Mouse (Mus musculus): ENCODE data around the gene Gpr152. TPM values are rescaled to one million over a fixed set of nuclear protein-coding genes. Genes with fewer than 3 reads are reported as not detected.
"Not testable (repeated sequence)": the region's sequence is repeated elsewhere in the genome, so short reads cannot be mapped to it uniquely, and the experiment has no call there.

Gene Gpr152
- polyA plus RNA-seq, 1 experiment from 2014 or later = not detected

DNA sequence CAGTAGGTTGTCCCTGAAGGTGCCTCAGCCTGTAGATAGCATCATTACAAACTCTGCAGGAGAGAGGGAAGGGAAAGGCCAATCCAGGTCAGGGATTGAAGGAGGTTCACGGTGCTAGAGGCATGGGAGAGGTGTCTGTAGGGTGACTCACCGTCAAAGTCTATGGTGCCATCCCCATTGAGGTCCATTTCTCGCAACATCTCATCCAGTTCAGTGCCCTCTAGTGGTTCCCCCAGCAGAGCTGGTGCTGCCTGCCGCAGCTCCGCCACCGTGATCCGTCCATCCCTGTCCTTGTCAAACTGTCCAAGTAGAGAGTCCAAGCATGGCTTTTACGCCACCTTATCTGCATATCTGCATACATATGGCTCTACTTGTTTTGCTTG is 3.6 kb upstream of the Gpr152 start:
- H3K27me3 ChIP-seq (replicated peaks); H3K4me3 ChIP-seq (replicated peaks); H3K4me1 ChIP-seq (replicated peaks); H3K4me2 ChIP-seq (replicated peaks); H3K27ac ChIP-seq; H3K9ac ChIP-seq; H3K9me3 ChIP-seq: not testable (repeated sequence)
- peak; percentile 50 for ATAC-seq
- 20% methylated on average over 8 of the region's 8 CpGs for WGBS
- peaks cover 12% of the 10 kb centered on the region for H3K36me3 ChIP-seq

DNA sequence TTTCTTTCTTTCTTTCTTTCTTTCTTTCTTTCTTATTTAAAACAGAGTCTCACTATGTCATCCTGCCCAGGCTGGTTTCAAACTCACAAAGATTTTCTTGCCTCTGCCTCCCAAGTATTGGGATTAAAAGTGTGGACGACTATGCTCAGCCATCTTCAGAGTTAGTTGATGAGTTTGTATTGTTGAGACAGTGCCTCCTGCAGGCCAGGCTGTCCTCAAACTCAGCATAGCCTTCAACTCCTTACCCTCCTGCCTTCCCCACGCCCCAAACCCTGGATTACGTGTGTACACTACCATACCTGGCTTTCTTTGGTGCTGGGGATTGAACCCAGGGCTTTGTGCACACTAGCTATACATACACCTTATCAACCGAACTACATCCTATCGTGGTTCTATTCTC is 3.1 kb upstream of the Gpr152 start:
- Histone ChIP-seq H3K4me3 (replicated peaks) (no peak overlapping the region), H3K27me3 (replicated peaks) (no peaks in the 10 kb centered on the region), H3K36me3 (peaks cover 12% of the 10 kb centered on the region), H3K4me1 (replicated peaks) (no peaks in the 10 kb centered on the region), H3K9ac (no peak overlapping the region), H3K9me3 (no peaks in the 10 kb centered on the region), H3K4me2 (replicated peaks) (no peak overlapping the region), H3K27ac (no peak overlapping the region)
- no peak for ATAC-seq
- 81% methylated on average over 5 of the region's 5 CpGs for WGBS

DNA sequence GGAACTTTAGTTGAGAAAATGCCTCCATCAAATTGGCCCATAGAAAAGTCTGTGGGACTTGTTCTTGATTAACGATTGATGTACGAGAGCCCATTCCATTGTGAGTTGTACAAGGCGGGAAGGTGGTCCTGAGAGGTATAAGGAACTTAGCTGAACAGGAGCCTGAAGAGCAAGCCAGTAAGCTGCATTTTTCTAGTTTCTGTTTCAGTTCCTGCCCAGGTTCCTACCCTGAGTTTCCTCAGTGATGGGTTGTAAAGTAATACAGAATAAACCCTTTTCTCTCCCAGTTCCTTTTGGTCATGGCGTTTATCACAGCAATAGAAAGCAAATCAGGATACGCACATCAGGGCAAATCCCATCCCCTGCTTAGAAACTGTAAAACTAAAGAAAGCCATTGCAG is 1.7 kb upstream of the Gpr152 start:
- Histone ChIP-seq H3K36me3 (peaks cover under 1% of the 10 kb centered on the region; the same call in 1 of the 2 replicates), H3K9ac (no peak overlapping the region), H3K4me2 (replicated peaks) (no peak overlapping the region), H3K4me3 (replicated peaks) (no peak overlapping the region), H3K27ac (no peak overlapping the region), H3K9me3 (no peaks in the 10 kb centered on the region), H3K27me3 (replicated peaks) (no peaks in the 10 kb centered on the region), H3K4me1 (replicated peaks) (no peaks in the 10 kb centered on the region)
- ATAC-seq = no peak
- 80% methylated on average over 5 of the region's 5 CpGs for WGBS

DNA sequence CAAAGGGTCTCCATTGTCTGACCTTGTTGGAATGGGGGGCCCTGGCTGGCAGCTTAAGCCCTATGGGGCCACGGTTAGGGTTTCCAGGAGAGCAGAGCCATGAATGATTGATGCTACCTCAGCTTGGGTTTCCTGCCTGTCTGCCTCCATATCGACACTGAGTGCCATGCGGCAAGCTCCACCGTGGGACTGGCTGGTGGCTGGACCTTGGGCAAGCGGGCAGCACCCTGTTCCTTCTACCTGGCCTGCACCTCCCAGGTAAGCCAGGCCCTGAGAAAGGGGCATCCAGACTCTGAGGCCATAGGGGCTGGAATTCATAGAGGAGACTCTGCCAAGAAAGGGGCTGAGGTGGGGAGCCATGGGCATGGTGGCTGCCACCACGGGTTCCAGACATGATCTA is 560 bp downstream of the Gpr152 start:
- no peak overlapping the region for H3K27ac ChIP-seq
- no peaks in the 10 kb centered on the region for H3K4me1 ChIP-seq (replicated peaks)
- no peaks in the 10 kb centered on the region for H3K9me3 ChIP-seq
- H3K27me3 ChIP-seq (replicated peaks) = no peaks in the 10 kb centered on the region
- H3K4me2 ChIP-seq (replicated peaks) = no peak overlapping the region
- WGBS = 81% methylated on average over 6 of the region's 6 CpGs
- no peak overlapping the region for H3K9ac ChIP-seq
- H3K36me3 ChIP-seq = no peaks in the 10 kb centered on the region
- ATAC-seq = no peak
- no peak overlapping the region for H3K4me3 ChIP-seq (replicated peaks)

DNA sequence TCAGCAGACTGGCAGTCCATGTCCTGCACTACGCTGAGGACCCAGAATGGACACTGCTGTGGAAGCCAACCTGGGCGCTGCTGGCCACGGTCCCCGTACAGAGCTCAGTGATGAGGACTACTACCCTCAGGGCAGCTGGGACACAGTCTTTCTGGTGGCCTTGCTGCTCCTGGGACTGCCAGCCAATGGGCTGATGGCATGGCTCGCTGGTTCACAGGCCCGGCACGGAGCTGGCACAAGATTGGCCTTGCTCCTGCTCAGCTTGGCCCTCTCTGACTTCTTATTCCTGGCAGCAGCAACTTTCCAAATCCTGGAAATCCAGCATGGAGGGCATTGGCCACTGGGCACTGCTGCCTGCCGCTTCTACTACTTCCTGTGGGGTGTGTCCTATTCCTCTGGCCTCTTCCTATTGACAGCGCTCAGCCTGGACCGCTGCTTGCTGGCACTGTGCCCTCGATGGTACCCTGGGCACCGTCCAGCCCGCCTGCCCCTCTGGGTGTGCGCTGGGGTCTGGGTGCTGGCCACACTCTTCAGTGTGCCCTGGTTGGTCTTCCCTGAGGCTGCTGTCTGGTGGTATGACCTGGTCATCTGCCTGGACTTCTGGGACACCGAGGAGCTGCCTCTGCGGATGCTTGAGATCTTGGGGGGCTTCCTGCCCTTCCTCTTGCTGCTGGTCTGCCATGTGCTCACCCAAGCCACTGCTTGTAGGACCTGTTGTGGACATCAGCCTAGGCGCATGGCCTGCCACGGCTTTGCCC is 3.0 kb downstream of the Gpr152 start:
- no peak for ATAC-seq
- Histone ChIP-seq H3K9ac (no peak overlapping the region), H3K27ac (no peak overlapping the region), H3K36me3 (no peaks in the 10 kb centered on the region), H3K4me3 (replicated peaks) (no peak overlapping the region), H3K4me2 (replicated peaks) (no peak overlapping the region), H3K9me3 (no peaks in the 10 kb centered on the region), H3K27me3 (replicated peaks) (no peaks in the 10 kb centered on the region), H3K4me1 (replicated peaks) (peaks cover 2% of the 10 kb centered on the region; the same call in 1 of the 2 replicates)
- WGBS = 86% methylated on average over 18 of the region's 18 CpGs

DNA sequence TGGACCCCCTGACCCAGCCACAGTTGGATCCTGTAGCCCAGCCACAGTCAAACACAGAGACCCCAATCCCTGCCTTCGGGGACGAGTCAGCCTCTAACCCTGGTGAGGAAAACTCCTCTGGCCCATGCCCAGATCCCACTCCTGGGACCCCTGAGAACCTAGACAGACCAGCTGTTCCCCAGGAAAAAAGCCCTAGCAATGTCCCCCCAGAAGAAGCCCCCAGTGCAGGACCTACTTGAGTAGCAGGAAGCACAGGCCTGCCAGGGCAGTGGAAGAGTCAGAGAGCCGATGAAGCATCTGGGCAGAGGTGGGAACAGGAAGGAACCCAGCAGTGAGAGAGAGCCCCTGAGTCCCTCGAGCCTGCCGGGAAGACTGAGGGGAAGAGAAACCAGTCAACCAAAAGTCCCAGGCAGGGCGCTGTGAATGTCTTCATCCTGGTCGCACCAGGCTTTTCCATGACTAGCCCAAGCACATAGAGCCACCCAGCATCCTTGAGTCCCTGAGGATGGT is 4.2 kb downstream of the Gpr152 start, which contains the start of gene Cabp4:
Gene Cabp4 (minus strand): TSS at position 275 of the 510 bp plus-strand sequence.
- WGBS = 86% methylated on average over 7 of the region's 7 CpGs
- no peak within 1 kb of the TSS for H3K9ac ChIP-seq
- no peak for ATAC-seq
- H3K4me3 ChIP-seq (replicated peaks) = no peak within 1 kb of the TSS
- H3K27ac ChIP-seq = no peak within 1 kb of the TSS
- no peaks in the 10 kb centered on the region for H3K27me3 ChIP-seq (replicated peaks)
- H3K9me3 ChIP-seq = no peaks in the 10 kb centered on the region
- no peak within 1 kb of the TSS for H3K4me2 ChIP-seq (replicated peaks)
- no peaks in the 10 kb centered on the region for H3K36me3 ChIP-seq
- peaks cover 6% of the 10 kb centered on the region for H3K4me1 ChIP-seq (replicated peaks)

DNA sequence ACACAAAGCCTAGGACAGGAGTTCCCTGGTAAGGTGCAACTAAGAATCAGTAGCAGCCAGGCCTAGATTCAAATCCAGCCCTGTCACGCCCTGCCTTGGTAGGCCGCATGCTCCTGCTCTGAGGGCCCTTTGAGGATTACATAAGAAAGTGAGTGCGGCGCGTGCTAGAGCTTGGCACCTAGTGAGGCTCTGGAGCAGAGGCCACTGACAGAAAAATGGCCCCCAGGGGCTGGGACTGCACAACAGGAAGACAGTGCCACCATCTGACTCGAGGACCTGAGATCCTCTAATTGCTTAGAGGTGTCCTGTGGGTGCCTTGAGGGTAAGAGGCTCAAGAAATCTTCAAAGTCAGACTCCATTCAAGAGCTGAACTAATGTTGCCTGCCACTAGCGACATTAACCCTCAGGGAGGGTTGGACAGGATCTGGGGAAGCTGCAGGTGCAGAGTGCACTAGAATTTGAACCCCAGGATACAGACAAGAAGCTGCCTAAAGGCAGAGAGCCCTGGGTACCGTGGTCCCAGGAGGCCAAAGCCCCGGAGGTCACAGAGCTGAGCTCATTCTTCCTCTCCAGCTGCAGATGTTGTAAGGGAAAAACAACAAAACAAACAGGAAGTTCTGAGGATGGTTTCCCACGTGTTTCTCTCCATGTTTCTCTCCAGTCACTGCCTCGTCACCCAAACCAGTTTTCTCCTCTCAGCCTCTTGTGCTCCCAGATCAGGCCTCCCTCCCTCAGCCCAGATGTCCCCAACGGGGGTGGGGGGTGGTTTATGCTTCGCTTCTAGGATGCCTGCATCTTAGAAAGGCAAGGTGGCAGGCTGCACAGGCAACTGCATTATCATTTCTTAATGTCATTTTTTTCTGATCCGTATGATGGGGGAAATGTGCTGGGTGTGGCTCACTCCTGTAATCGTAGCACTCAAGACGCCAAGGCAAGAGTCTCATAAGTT is 5.2 kb downstream of the Gpr152 start:
- Histone ChIP-seq H3K9me3 (no peaks in the 10 kb centered on the region), H3K9ac (no peak overlapping the region), H3K36me3 (no peaks in the 10 kb centered on the region), H3K27me3 (replicated peaks) (no peaks in the 10 kb centered on the region), H3K4me1 (replicated peaks) (peaks cover 15% of the 10 kb centered on the region), H3K4me3 (replicated peaks) (no peak overlapping the region), H3K4me2 (replicated peaks) (no peak overlapping the region), H3K27ac (no peak overlapping the region)
- no peak for ATAC-seq
- 76% methylated on average over 16 of the region's 16 CpGs for WGBS

DNA sequence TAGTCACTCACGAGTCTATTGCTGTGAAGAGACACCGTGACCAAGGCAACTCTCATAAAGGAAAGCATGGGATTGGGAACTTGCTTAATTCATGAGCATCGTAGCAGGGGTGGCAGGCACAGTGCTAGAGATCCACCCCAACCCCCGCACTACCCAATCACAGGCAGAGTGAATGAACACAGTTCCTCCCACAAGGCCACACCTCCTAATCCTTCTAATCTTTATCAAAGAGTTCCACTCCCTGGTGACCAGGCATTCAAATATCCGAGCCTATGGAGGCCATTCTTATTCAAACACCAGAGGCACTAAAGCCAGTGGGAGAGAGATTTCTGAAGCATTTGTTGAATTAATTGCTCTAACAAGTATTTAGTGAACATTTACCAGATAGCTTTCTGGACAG is 6.3 kb downstream of the Gpr152 start:
- Histone ChIP-seq H3K9ac (no peak overlapping the region), H3K36me3 (peaks cover 4% of the 10 kb centered on the region; the same call in 1 of the 2 replicates), H3K9me3 (no peaks in the 10 kb centered on the region), H3K4me3 (replicated peaks) (no peak overlapping the region), H3K4me1 (replicated peaks) (peaks cover 18% of the 10 kb centered on the region), H3K27me3 (replicated peaks) (no peaks in the 10 kb centered on the region), H3K27ac (no peak overlapping the region), H3K4me2 (replicated peaks) (no peak overlapping the region)
- no peak for ATAC-seq
- 86% methylated on average over 5 of the region's 5 CpGs for WGBS

DNA sequence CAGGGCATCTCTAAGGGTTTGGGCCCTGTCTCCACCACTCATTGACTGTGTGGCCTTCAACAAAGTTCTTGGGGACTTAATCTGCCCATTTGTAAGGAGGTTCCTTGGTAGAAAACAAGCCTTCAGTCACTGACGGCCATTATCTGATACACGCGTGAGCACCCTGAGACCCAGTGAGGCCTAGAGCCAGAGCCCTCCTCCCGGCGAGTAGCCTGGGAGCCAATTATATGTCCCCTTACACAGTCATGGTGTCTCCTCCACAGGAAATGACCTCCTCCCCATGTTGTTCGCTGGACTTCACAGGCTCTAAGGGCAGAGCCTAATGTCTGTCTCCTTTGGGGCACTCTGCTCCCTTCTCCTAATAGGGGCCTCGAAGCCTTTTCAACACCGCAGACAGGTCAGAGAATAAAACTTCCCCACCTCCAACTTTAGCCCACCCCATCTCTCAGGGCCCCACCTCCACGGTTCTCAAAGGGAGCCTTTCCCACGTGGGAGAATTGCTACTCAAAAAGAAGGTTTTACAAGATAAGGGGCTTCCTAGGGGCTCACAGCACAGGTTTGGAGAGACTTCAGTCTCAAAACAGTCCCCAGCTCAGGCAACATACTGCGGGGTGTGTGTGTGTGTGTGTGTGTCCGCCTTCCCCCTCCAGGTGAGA is 6.9 kb downstream of the Gpr152 start:
- peaks cover 7% of the 10 kb centered on the region; the same call in 1 of the 2 replicates for H3K36me3 ChIP-seq
- no peaks in the 10 kb centered on the region for H3K27me3 ChIP-seq (replicated peaks)
- 65% methylated on average over 12 of the region's 12 CpGs for WGBS

DNA sequence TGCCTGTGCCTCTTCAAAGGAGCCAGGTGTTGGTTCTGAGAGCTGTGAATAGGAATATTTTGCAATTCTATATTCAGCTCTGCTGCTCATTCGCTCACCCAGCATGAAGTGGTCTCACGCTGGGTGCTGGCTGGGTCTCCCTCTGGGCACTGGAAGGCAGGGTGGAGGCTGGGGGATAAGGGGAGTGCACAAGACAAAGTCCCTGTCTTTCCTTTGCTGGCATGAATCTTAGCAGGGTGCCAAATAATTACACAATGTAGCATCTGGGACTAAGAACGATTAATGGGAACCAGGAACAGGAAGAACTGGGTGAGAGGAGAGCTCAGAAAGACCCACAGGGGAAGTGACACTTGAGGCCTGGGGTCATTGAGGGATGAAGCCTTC is 7.4 kb downstream of the Gpr152 start:
- ATAC-seq = no peak
- no peak overlapping the region for H3K4me2 ChIP-seq (replicated peaks)
- H3K36me3 ChIP-seq = peaks cover 7% of the 10 kb centered on the region; the same call in 1 of the 2 replicates
- H3K4me1 ChIP-seq (replicated peaks) = peaks cover 18% of the 10 kb centered on the region
- no peak overlapping the region for H3K9ac ChIP-seq
- no peaks in the 10 kb centered on the region for H3K27me3 ChIP-seq (replicated peaks)
- H3K27ac ChIP-seq = no peak overlapping the region
- no peak overlapping the region for H3K4me3 ChIP-seq (replicated peaks)
- 63% methylated on average over 3 of the region's 3 CpGs for WGBS
- no peaks in the 10 kb centered on the region for H3K9me3 ChIP-seq

More for the DNA sequence above, 6.9 kb downstream of the Gpr152 start:
- Histone ChIP-seq H3K9ac (no peak overlapping the region), H3K27ac (no peak overlapping the region), H3K4me1 (replicated peaks) (peaks cover 18% of the 10 kb centered on the region), H3K4me3 (replicated peaks) (no peak overlapping the region), H3K4me2 (replicated peaks) (no peak overlapping the region), H3K9me3 (no peaks in the 10 kb centered on the region)
- ATAC-seq = no peak

DNA sequence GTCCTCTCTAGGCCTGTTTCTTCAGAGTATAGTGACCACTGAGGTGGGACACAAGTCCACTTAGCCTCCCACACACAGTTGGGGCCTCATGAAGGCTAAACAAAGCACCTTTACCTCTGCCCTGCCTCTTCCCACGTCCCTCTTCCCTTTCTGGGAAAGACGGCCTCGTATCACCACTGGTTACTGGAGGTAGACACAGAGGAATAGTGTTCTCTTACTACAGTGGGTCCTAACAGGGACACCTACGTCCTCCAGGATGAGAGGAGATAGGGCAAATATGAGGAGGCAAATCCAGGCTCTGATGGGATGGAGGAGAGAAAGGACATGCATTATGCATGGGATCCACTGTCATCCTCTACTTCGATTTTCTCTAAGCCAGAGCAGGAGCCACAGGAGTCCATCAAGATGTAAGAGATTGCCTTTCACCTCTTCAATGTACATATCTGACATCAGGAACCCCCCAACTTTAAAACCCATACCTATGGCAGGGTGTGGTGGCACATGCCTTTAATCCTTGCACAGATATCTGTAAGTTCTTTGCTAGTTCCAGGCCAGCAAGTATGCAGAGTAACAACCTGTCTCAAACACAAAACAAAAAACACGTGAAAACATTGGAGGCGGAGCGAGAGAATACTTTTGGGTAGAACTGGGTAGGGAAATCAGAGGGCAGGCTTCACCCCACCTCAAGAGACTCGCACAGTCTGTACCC is 8.3 kb downstream of the Gpr152 start:
- Histone ChIP-seq H3K4me3 (replicated peaks) (peak overlapping the region; percentile 91), H3K4me2 (replicated peaks) (peak overlapping the region; percentile 82), H3K36me3 (peaks cover 9% of the 10 kb centered on the region; the same call in 1 of the 2 replicates), H3K4me1 (replicated peaks) (peaks cover 18% of the 10 kb centered on the region), H3K9ac (peak overlapping the region; percentile 91), H3K27ac (no peak overlapping the region), H3K9me3 (no peaks in the 10 kb centered on the region), H3K27me3 (replicated peaks) (no peaks in the 10 kb centered on the region)
- peak; percentile 44; the same call in 1 of the 2 replicates for ATAC-seq
- WGBS = 41% methylated on average over 9 of the region's 9 CpGs

Data from intestine, embryonic 15.5 days (tissue).